Comparison of ENCODE assay signal across 8 mouse cellular contexts in genomic region chr5:147895436-147896198, GRCm38 (mm10). TPM values are rescaled to one million over a fixed set of nuclear protein-coding genes. Genes with fewer than 3 reads are reported as not detected.
DNase-seq lines count a peak whose midpoint lies in the region; ATAC-seq and TF ChIP-seq lines count a peak whose summit lies in the region.

No protein-coding gene starts in this region.

- H3K9me3 ChIP-seq in kidney, embryonic 14.5 days (ENCODE audit: control insufficient read depth, low read length) = no peaks in the 10 kb centered on the region
- H3K9me3 ChIP-seq in heart, embryonic 13.5 days = no peaks in the 10 kb centered on the region
- no peaks in the 10 kb centered on the region for H3K9me3 ChIP-seq in liver, embryonic 11.5 days (ENCODE audit: control insufficient read depth, low read length)

- H3K27ac ChIP-seq in kidney, embryonic 14.5 days (ENCODE audit: low read depth, low read length) = no peak overlapping the region
- no peak overlapping the region for H3K27ac ChIP-seq in kidney, adult 2 months (ENCODE audit: insufficient read depth, low read depth, low read length)
- H3K27ac ChIP-seq in heart, embryonic 13.5 days (replicated peaks) = no peak overlapping the region
- H3K27ac ChIP-seq in liver, embryonic 11.5 days (ENCODE audit: low read depth, low read length) = no peak overlapping the region

- ATAC-seq in kidney, embryonic 14.5 days (ENCODE audit: low FRiP score, low TSS enrichment) = no peak
- no peak for ATAC-seq in heart, embryonic 13.5 days (ENCODE audit: extremely low read depth, insufficient number of reproducible peaks, low FRiP score, low TSS enrichment)
- no peak for ATAC-seq in liver, embryonic 11.5 days (replicated peaks; ENCODE audit: low FRiP score)
- peak; percentile 52 for ATAC-seq in neutrophil, adult 5-6 weeks (ENCODE audit: extremely low read depth, insufficient number of reproducible peaks, low FRiP score, poor library complexity, severe bottlenecking)

- TF ChIP-seq POLR2A in kidney, adult 2 months (IDR thresholded peaks at IDR 0.05; ENCODE audit: low read depth, low read length) = no peak
- no peak for TF ChIP-seq POLR2A in brain, embryonic 14.5 days (IDR thresholded peaks at IDR 0.05; ENCODE audit: borderline replicate concordance, extremely low read depth, insufficient read depth, insufficient read length, poor library complexity, severe bottlenecking)

- H3K9ac ChIP-seq in kidney, embryonic 14.5 days (ENCODE audit: low read depth, low read length) = no peak overlapping the region
- H3K9ac ChIP-seq in heart, embryonic 13.5 days = peak overlapping the region; percentile 71
- H3K9ac ChIP-seq in liver, embryonic 11.5 days (ENCODE audit: low read depth, low read length) = peak overlapping the region; percentile 35

- TF ChIP-seq CTCF in kidney, adult 2 months (conservative IDR thresholded peaks at IDR 0.05; ENCODE audit: insufficient read depth, insufficient read length, low read depth, low read length) = no peak
- no peak for TF ChIP-seq CTCF in brain, embryonic 14.5 days (IDR thresholded peaks at IDR 0.05; ENCODE audit: borderline replicate concordance, extremely low read depth, insufficient read depth, insufficient read length)

- peaks cover 3% of the 10 kb centered on the region; the same call in 1 of the 2 replicates for H3K4me1 ChIP-seq in kidney, embryonic 14.5 days (ENCODE audit: control insufficient read depth, insufficient read depth, low read length)
- peaks cover 6% of the 10 kb centered on the region; the same call in 1 of the 2 replicates for H3K4me1 ChIP-seq in kidney, adult 2 months (ENCODE audit: control insufficient read depth, insufficient read depth, low read length)
- peaks cover 26% of the 10 kb centered on the region for H3K4me1 ChIP-seq in heart, embryonic 13.5 days
- H3K4me1 ChIP-seq in liver, embryonic 11.5 days (replicated peaks; ENCODE audit: control insufficient read depth, insufficient read depth, low read length) = peaks cover 33% of the 10 kb centered on the region

- H3K4me3 ChIP-seq in kidney, embryonic 14.5 days (ENCODE audit: low read length) = no peak overlapping the region
- H3K4me3 ChIP-seq in kidney, adult 2 months (ENCODE audit: insufficient read depth, low read depth, low read length) = no peak overlapping the region
- H3K4me3 ChIP-seq in heart, embryonic 13.5 days = peak overlapping the region; percentile 81
- H3K4me3 ChIP-seq in liver, embryonic 11.5 days (ENCODE audit: low read depth, low read length) = peak overlapping the region; percentile 70

- no peak for DNase-seq in kidney, adult 2 months
- DNase-seq in brain, embryonic 14.5 days (ENCODE audit: low read depth) = peak; percentile 28
- no peak for DNase-seq in liver, embryonic 11.5 days (ENCODE audit: low spot score)
- no peak for DNase-seq in adrenal gland, postnatal 10 days
- no peak for DNase-seq in gastrocnemius, adult 18-20 months (ENCODE audit: low spot score)

- H3K36me3 ChIP-seq in kidney, embryonic 14.5 days (ENCODE audit: control insufficient read depth, insufficient read depth, low read length) = no peaks in the 10 kb centered on the region
- H3K36me3 ChIP-seq in kidney, adult 2 months (ENCODE audit: control insufficient read depth, insufficient read depth, low read length) = no peaks in the 10 kb centered on the region
- no peaks in the 10 kb centered on the region for H3K36me3 ChIP-seq in heart, embryonic 13.5 days
- H3K36me3 ChIP-seq in liver, embryonic 11.5 days (ENCODE audit: control insufficient read depth, insufficient read depth, low read length) = peaks cover 3% of the 10 kb centered on the region; the same call in 1 of the 2 replicates

- H3K4me2 ChIP-seq in kidney, embryonic 14.5 days (replicated peaks; ENCODE audit: low read depth, low read length) = peak overlapping the region; percentile 98
- H3K4me2 ChIP-seq in heart, embryonic 13.5 days = peak overlapping the region; percentile 84
- H3K4me2 ChIP-seq in liver, embryonic 11.5 days = peak overlapping the region; percentile 85

- 25% methylated on average over 16 of the region's 16 CpGs for WGBS in kidney, embryonic 14.5 days
- 51% methylated on average over 16 of the region's 16 CpGs for WGBS in kidney, adult 2 months
- whole genome bisulfite sequencing in heart, embryonic 13.5 days = 13% methylated on average over 16 of the region's 16 CpGs
- 10% methylated on average over 16 of the region's 16 CpGs for WGBS in liver, embryonic 11.5 days

- peaks cover 11% of the 10 kb centered on the region; the same call in 1 of the 2 replicates for H3K27me3 ChIP-seq in kidney, embryonic 14.5 days (ENCODE audit: control insufficient read depth, insufficient read depth, low read length)
- H3K27me3 ChIP-seq in kidney, adult 2 months (replicated peaks; ENCODE audit: control insufficient read depth, insufficient read depth, low read length) = no peaks in the 10 kb centered on the region
- H3K27me3 ChIP-seq in heart, embryonic 13.5 days (replicated peaks) = peaks cover 3% of the 10 kb centered on the region; the same call in 1 of the 2 replicates
- H3K27me3 ChIP-seq in liver, embryonic 11.5 days (replicated peaks; ENCODE audit: control insufficient read depth, insufficient read depth, low read length) = 0 out of 2 replicates have a peak, but pooled peaks cover 4% of the 10 kb centered on the region

RNA-seq across cellular contexts. Expression of gene Slc46a3, which starts 1.0 kb away (rescaled TPM):
- polyA plus RNA-seq in kidney, embryonic 14.5 days (2014; fragmentation: Nextera tagmentation; extraction: Ambion mirVana) = 1.2 and 1.8 TPM in 2 replicates
- 36.9 and 48.5 TPM in 2 replicates for polyA plus RNA-seq in kidney, adult 2 months (2012; rRNA removed)
- 4.5 and 6.5 TPM in 2 replicates for polyA plus RNA-seq in brain, embryonic 14.5 days (2012; rRNA removed)
- 2.5 and 3.5 TPM in 2 replicates for polyA plus RNA-seq in heart, embryonic 13.5 days (2015; fragmentation: Nextera tagmentation; extraction: Ambion mirVana)
- polyA plus RNA-seq in liver, embryonic 11.5 days (2014; fragmentation: Nextera tagmentation; extraction: Ambion mirVana) = 13.9 and 14.1 TPM in 2 replicates
- 10.2 and 16.6 TPM in 2 replicates for total RNA-seq in neutrophil, adult 5-6 weeks (2017)
- 1 to 10 TPM; 6.8 to 8.4 TPM for total RNA-seq in adrenal gland, postnatal 10 days (2021)
- 10 to 100 TPM; 10.3 to 10.8 TPM for total RNA-seq in gastrocnemius, adult 18-20 months (2021)

RNA-seq across cellular contexts. Expression of gene Pomp, which starts 35.4 kb away (rescaled TPM):
- 495 and 603 TPM in 2 replicates for polyA plus RNA-seq in kidney, embryonic 14.5 days (2014; fragmentation: Nextera tagmentation; extraction: Ambion mirVana)
- 74.6 and 109 TPM in 2 replicates for polyA plus RNA-seq in kidney, adult 2 months (2012; rRNA removed)
- 227 and 275 TPM in 2 replicates for polyA plus RNA-seq in brain, embryonic 14.5 days (2012; rRNA removed)
- polyA plus RNA-seq in heart, embryonic 13.5 days (2015; fragmentation: Nextera tagmentation; extraction: Ambion mirVana) = 303 and 356 TPM in 2 replicates
- polyA plus RNA-seq in liver, embryonic 11.5 days (2014; fragmentation: Nextera tagmentation; extraction: Ambion mirVana) = 430 and 458 TPM in 2 replicates
- total RNA-seq in neutrophil, adult 5-6 weeks (2017) = 41.0 and 42.2 TPM in 2 replicates
- 100 to 1,000 TPM; 150 to 160 TPM for total RNA-seq in adrenal gland, postnatal 10 days (2021)
- total RNA-seq in gastrocnemius, adult 18-20 months (2021) = 100 to 1,000 TPM; 138 to 152 TPM

Comparison
In these comparisons a context has a peak if more than half of its experiments do, and no peak if none do; other contexts are left out.
1. H3K4me3 ChIP-seq: peak in heart, embryonic 13.5 days (single experiment) and liver, embryonic 11.5 days (single experiment); none in kidney, embryonic 14.5 days (single experiment) and kidney, adult 2 months (single experiment).
2. Peak in every context shown above with its lines, with median percentiles within 50 percentile points of each other: H3K4me2 ChIP-seq.